Mouse (Mus musculus) thymus, adult 2 months (tissue): ENCODE measurements around the gene Zfp663. TPM values are rescaled to one million over a fixed set of nuclear protein-coding genes. Genes with fewer than 3 reads are reported as not detected.
A peak's percentile ranks its signal among the peaks of the same experiment; 100 is the strongest.

Source experiments
- DNase-seq: peaks from one replicate; pipeline ENCODE4 v3.0.0; 2021
- H3K27ac ChIP-seq: fragments of 200-500 bp; 2 replicates; pipeline ENCODE4 v1.5.1; 2012; ENCODE audit warnings: low read length, control low read depth; ENCODE audit not compliant: control insufficient read depth, insufficient read depth
- H3K27me3 ChIP-seq: fragments of 200-500 bp; 2 replicates; pipeline ENCODE4 v1.6.1; 2012; ENCODE audit warnings: mild to moderate bottlenecking, low read length, moderate library complexity, mixed read lengths; ENCODE audit not compliant: control insufficient read depth, insufficient read depth
- H3K36me3 ChIP-seq: fragments of 200-500 bp; 2 replicates; pipeline ENCODE4 v1.6.1; 2012; ENCODE audit warnings: mild to moderate bottlenecking, low read length, moderate library complexity; ENCODE audit not compliant: control insufficient read depth, insufficient read depth
- H3K4me1 ChIP-seq: fragments of 200-500 bp; replicated peaks from 2 replicates; pipeline ENCODE4 v1.6.1; 2012; ENCODE audit warnings: low read length; ENCODE audit not compliant: control insufficient read depth, insufficient read depth
- H3K4me3 ChIP-seq: fragments of 200-500 bp; 2 replicates; pipeline ENCODE4 v1.5.1; 2012; ENCODE audit warnings: mild to moderate bottlenecking, low read length, control low read depth, moderate library complexity; ENCODE audit not compliant: control insufficient read depth, insufficient read depth
- CTCF ChIP-seq: fragments of 200-500 bp; IDR thresholded peaks from 2 replicates; pipeline ENCODE4 v1.5.1; 2012; ENCODE audit warnings: mild to moderate bottlenecking, control low read depth, low read length, moderate library complexity, borderline replicate concordance; ENCODE audit not compliant: control insufficient read depth, poor library complexity, insufficient read depth; ENCODE audit errors: extremely low read depth
- POLR2A ChIP-seq: fragments of 200-500 bp; IDR thresholded peaks from 2 replicates; pipeline ENCODE4 v1.6.1; 2012; ENCODE audit warnings: mild to moderate bottlenecking, low read length, control low read depth, moderate library complexity; ENCODE audit not compliant: control insufficient read depth, poor library complexity, insufficient read depth; ENCODE audit errors: extremely low read depth
- WGBS: fragments of 180-500 bp; shearing (Covaris S2); methylation state at CpG from one replicate; pipeline ENCODE4 v1.1.7; 2018; 5-methylcytosine and 5-hydroxymethylcytosine counted together
- polyA plus RNA-seq: library from polyadenylated mRNA; depleted of rRNA; stranded (reverse); fragments of >200 nt; gene quantifications from 2 replicates; pipeline ENCODE4 v1.2.3, GENCODE M21; 2012

The Zfp663 gene
- polyA plus RNA-seq, 1 experiment = not detected

DNA sequence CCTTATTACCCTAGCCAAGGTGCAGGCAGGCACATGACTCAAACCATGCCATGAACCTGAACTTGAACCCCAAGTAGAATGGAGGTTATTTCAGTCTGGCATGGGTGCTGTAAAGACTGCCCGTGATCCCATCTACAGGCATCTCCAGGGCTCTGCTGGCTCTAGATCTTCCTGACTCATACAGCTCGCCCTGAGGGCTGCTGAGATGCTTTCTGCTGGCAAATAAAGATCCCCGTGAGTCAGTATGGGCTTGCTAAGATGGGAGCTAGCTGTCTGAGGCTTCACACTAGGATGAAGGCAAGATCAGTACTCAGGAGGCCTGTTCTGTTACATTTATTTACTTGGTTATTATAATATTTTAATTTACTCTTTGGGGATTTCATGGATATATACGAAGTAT lies 23.6 kb upstream of the Zfp663 start:
- DNase-seq = no peak
- Histone ChIP-seq H3K4me3 (no peak overlapping the region), H3K4me1 (no peaks in the 10 kb centered on the region), H3K27me3 (no peaks in the 10 kb centered on the region), H3K27ac (no peak overlapping the region), H3K36me3 (no peaks in the 10 kb centered on the region)
- TF ChIP-seq POLR2A = no peak
- no peak for TF ChIP-seq CTCF
- 95% methylated on average over 4 of the region's 4 CpGs for WGBS

DNA sequence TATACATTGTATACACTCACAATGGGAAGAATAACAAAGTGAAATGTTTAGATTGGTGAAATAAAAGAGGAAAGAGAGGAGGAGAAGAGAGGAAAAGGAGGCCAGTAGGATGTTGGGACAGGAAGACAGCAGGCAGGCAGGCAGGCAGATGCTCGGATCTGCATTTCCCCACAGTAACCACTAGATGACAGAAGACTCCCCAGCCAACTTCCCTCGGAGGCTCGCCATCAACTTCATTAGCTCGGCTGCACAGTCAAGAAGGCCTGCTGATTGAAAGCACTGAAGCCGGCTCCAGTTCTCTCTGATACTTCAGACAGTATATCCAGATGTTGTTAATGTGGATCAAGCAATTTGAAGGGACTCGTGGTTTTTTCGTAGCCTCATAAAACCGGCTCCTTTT lies 23.0 kb upstream of the Zfp663 start:
- Histone ChIP-seq H3K27me3 (no peaks in the 10 kb centered on the region), H3K27ac (no peak overlapping the region), H3K36me3 (no peaks in the 10 kb centered on the region), H3K4me1 (no peaks in the 10 kb centered on the region), H3K4me3 (no peak overlapping the region)
- no peak for DNase-seq
- WGBS = 23% methylated on average over 8 of the region's 8 CpGs
- TF ChIP-seq POLR2A (no peak), CTCF (peak; percentile 35; the same call in 1 of the 2 replicates)

DNA sequence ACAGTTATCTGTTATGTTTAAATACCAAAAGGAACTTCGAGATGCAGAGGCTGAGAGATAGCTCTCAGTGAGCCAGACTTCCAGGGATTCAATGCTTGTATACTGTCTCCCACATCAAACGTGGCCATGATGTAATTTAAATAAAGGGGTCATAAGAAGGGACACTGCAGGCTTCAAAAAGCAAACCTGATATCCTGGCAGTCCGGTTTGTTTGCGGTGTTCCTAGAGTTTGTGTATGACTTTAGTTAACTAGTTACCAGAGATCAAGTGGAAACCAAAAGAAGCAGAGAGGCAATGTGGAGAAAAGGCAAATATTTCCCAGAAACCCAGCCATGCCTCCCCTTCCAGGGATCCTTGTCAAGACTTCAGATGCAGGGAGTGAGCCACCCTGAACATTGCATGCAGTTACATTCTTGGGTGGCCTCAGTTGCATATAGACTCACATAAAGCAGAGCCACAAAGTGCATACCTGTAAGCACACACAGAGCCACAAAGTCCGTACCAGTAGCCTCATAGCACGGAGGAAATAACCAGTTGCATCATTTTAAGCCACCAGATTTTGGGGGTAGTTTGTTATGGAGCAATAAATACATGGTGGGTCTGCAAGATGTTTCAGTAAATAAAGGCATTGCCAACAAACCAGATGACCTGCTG lies 20.9 kb upstream of the Zfp663 start:
- Histone ChIP-seq H3K4me3 (no peak overlapping the region), H3K36me3 (no peaks in the 10 kb centered on the region), H3K4me1 (no peaks in the 10 kb centered on the region), H3K27ac (no peak overlapping the region), H3K27me3 (no peaks in the 10 kb centered on the region; the same call in 1 of the 2 replicates)
- TF ChIP-seq POLR2A (no peak), CTCF (no peak)
- DNase-seq = no peak
- WGBS = 85% methylated on average over 6 of the region's 6 CpGs

DNA sequence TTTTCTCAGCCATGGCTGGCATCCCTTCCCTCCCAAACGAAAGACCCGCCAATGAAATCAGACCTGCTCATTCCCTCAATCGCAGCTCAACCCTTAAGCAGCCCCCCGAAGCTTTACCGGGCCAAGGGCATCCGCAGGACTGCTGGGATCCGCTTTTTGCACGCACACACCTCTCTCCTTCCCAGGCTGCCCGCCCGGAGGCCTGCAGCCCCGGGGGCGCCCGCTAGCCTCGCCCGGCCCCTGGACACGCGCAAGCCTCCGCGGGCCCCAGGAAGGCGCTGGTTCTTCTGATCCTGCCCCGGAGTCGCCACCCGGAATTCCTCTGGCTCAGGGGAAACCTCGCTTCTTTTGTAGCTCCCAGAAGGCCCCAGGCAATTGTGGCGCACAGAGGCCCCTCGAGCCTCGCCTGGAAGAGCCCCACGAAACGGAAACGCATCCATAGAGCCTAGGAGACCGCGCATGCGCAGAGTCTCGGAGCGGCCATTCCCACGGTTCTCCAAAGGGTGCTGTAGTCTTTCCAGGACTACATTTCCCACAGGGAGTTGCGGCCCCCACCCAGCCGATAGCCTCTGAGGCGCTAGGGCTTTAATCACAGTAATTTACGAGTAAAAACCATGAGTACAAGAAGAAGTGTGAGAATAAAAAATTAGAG lies 19.4 kb upstream of the Zfp663 start, which contains the start of gene Zfp334:
TSS of gene Zfp334 (minus strand) at position 416 of the 652 bp plus-strand sequence.
- no peaks in the 10 kb centered on the region for H3K4me1 ChIP-seq
- no peak for DNase-seq
- no peak within 1 kb of the TSS for H3K4me3 ChIP-seq
- no peaks in the 10 kb centered on the region; the same call in 1 of the 2 replicates for H3K27me3 ChIP-seq
- no peaks in the 10 kb centered on the region for H3K36me3 ChIP-seq
- no peak within 1 kb of the TSS for H3K27ac ChIP-seq
- 7% methylated on average over 40 of the region's 40 CpGs for WGBS
- TF ChIP-seq POLR2A (no peak), CTCF (no peak)

DNA sequence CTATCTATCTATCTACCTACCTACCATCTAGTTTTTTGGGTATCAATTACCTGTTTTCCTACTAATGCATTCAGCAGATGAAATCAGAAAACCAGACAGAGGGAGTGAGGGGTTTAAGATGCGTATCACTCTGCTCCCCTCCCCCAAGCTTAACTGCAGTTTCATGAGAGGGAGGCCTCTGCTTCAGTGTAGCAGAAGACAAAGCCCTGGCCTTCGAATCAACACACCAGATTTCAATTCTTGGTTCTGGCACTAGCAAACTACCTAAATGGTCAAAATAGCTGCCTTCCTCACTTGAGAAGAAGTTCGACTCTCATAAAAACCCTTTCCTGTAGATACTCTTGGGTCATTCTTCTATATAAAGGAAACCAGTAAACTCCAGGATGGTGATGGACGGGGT lies 18.8 kb upstream of the Zfp663 start:
- DNase-seq = no peak
- no peaks in the 10 kb centered on the region for H3K36me3 ChIP-seq
- H3K27me3 ChIP-seq = no peaks in the 10 kb centered on the region; the same call in 1 of the 2 replicates
- 71% methylated on average over 4 of the region's 4 CpGs for WGBS
- H3K4me1 ChIP-seq = no peaks in the 10 kb centered on the region
- no peak overlapping the region for H3K27ac ChIP-seq
- no peak overlapping the region for H3K4me3 ChIP-seq
- no peak for TF ChIP-seq CTCF
- TF ChIP-seq POLR2A = no peak

DNA sequence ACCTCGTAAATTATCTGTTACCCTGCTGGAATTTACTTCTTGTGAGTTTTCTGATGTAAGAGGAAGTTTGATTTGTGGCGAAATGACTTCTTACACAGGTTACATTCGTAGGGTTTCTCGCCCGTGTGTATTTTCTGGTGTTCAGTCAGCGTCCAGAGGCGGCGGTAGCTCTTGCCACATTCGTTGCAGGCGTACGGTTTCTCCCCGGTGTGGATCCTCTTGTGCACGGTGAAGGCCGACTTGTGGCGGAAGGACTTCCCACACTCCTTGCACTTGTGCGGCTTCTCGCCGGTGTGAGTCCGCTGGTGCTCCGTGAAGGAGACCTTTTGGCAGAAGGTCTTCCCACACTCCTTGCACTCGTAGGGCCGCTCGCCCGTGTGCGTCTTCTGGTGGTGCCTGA lies 11.5 kb upstream of the Zfp663 start:
- TF ChIP-seq CTCF = no peak
- no peak for TF ChIP-seq POLR2A
- Histone ChIP-seq H3K4me1 (no peaks in the 10 kb centered on the region), H3K27me3 (no peaks in the 10 kb centered on the region), H3K36me3 (no peaks in the 10 kb centered on the region), H3K27ac (no peak overlapping the region), H3K4me3 (no peak overlapping the region)
- no peak for DNase-seq
- WGBS = 98% methylated on average over 25 of the region's 25 CpGs
